Mouse (Mus musculus): ENCODE data around the gene Amz2.

Amz2 gene

GRCm38 (mm10) chr11:109494890-109495770, 69.4 kb downstream of the Amz2 start:
- DNase-seq (ENCODE audit: low spot score) = no peak

- DNase-seq (ENCODE audit: low spot score) = no peak
These were observed 70.2 kb downstream of the Amz2 start for GRCm38 (mm10) chr11:109495771-109496474.

- no peak for DNase-seq (ENCODE audit: low spot score)
These were observed 70.8 kb downstream of the Amz2 start for GRCm38 (mm10) chr11:109496475-109496993.

GRCm38 (mm10) chr11:109496996-109497714, 71.4 kb downstream of the Amz2 start:
- no peak for DNase-seq (ENCODE audit: low spot score)

GRCm38 (mm10) chr11:109497990-109498389, 72.2 kb downstream of the Amz2 start:
- DNase-seq (ENCODE audit: low spot score) = no peak

- DNase-seq (ENCODE audit: low spot score) = no peak
These were observed 74.5 kb downstream of the Amz2 start for GRCm38 (mm10) chr11:109500206-109500605.
